Mouse (Mus musculus) lung, postnatal 0 days (tissue): ENCODE measurements at regions not wholly inside any gene's neighbourhood (a gene's known extent, or its start where the extent isn't known, plus 50 kb on each side); places are given as distances from the start of the nearest gene placed in this dataset.

Experiments
- ATAC-seq: fragments of 200-750 bp; cut with Nextera tagmentation; 2 replicates; pipeline ENCODE4 v1.8.0; 2017; ENCODE audit warnings: moderate library complexity
- DNase-seq: peaks from one replicate; pipeline ENCODE4 v3.0.0-alpha.2; 2016; ENCODE audit warnings: low spot score
- H3K27ac ChIP-seq: fragments of 300-500 bp; sonication (generic); 2 replicates; pipeline ENCODE4 v1.5.1; 2014; ENCODE audit warnings: antibody characterized with exemption, mild to moderate bottlenecking, low read length, mixed read lengths
- H3K27me3 ChIP-seq: fragments of 300-500 bp; sonication (generic); replicated peaks from 2 replicates; pipeline ENCODE4 v1.6.1; 2014; ENCODE audit warnings: low read length, mixed read lengths; ENCODE audit not compliant: insufficient read depth
- H3K36me3 ChIP-seq: fragments of 300-500 bp; sonication (generic); 2 replicates; pipeline ENCODE4 v1.6.1; 2014; ENCODE audit warnings: low read length, mixed read lengths; ENCODE audit not compliant: insufficient read depth
- H3K4me1 ChIP-seq: fragments of 300-500 bp; sonication (generic); 2 replicates; pipeline ENCODE4 v1.6.1; 2014; ENCODE audit warnings: antibody characterized with exemption, low read depth, low read length, mixed read lengths; ENCODE audit not compliant: insufficient read depth
- H3K4me2 ChIP-seq: fragments of 300-500 bp; sonication (generic); replicated peaks from 2 replicates; pipeline ENCODE4 v1.6.1; 2014; ENCODE audit warnings: low read depth, mild to moderate bottlenecking, low read length, moderate library complexity, mixed read lengths
- H3K4me3 ChIP-seq: fragments of 300-500 bp; sonication (generic); 2 replicates; pipeline ENCODE4 v1.5.1; 2014; ENCODE audit warnings: low read depth, low read length
- H3K9ac ChIP-seq: fragments of 300-500 bp; sonication (generic); replicated peaks from 2 replicates; pipeline ENCODE4 v1.6.1; 2014; ENCODE audit warnings: low read depth, mild to moderate bottlenecking
- H3K9me3 ChIP-seq: fragments of 300-500 bp; sonication (generic); 2 replicates; pipeline ENCODE4 v1.6.1; 2016; ENCODE audit warnings: low read length, mixed read lengths
- CTCF ChIP-seq: IDR thresholded peaks from 2 replicates; pipeline ENCODE4 v1.5.1; 2016; ENCODE audit warnings: antibody characterized with exemption, mild to moderate bottlenecking
- EP300 ChIP-seq: IDR thresholded peaks from 2 replicates; pipeline ENCODE4 v1.6.1; 2016; ENCODE audit warnings: antibody characterized with exemption, mild to moderate bottlenecking, control low read depth
- whole genome bisulfite sequencing: fragments of 180-500 bp; shearing (Covaris S2); extraction: QIAGEN DNeasy Blood & Tissue Kit; methylation state at CpG from one replicate; pipeline ENCODE4 v1.1.7; 2014; 5-methylcytosine and 5-hydroxymethylcytosine counted together

- TF ChIP-seq EP300 (no peak), CTCF (no peak)
- no peak overlapping the region for H3K4me3 ChIP-seq
- H3K27me3 ChIP-seq: 0 out of 2 replicates have a peak, but pooled peaks cover 3% of the 10 kb centered on the region
- H3K36me3 ChIP-seq: no peaks in the 10 kb centered on the region
- no peak for DNase-seq
- H3K27ac ChIP-seq: no peak overlapping the region
- ATAC-seq: no peak
- no peaks in the 10 kb centered on the region for H3K4me1 ChIP-seq
- no peaks in the 10 kb centered on the region for H3K9me3 ChIP-seq
- no peak overlapping the region for H3K9ac ChIP-seq
- 79% methylated on average over 4 of the region's 4 CpGs for WGBS
- H3K4me2 ChIP-seq: no peak overlapping the region
Measured at GRCm38 (mm10) chr9:61667453-61668074, 246.8 kb downstream of the Rplp1 start.

- Histone ChIP-seq H3K4me1 (no peaks in the 10 kb centered on the region), H3K9ac (no peak overlapping the region), H3K27me3 (0 out of 2 replicates have a peak, but pooled peaks cover 3% of the 10 kb centered on the region), H3K36me3 (no peaks in the 10 kb centered on the region), H3K27ac (no peak overlapping the region), H3K4me3 (no peak overlapping the region), H3K4me2 (no peak overlapping the region), H3K9me3 (no peaks in the 10 kb centered on the region)
- DNase-seq (no peak), ATAC-seq (no peak)
- no peak for TF ChIP-seq CTCF
- whole genome bisulfite sequencing: 77% methylated on average over 3 of the region's 3 CpGs
Measured at GRCm38 (mm10) chr9:61666761-61667332, 247.5 kb downstream of the Rplp1 start.

DNA sequence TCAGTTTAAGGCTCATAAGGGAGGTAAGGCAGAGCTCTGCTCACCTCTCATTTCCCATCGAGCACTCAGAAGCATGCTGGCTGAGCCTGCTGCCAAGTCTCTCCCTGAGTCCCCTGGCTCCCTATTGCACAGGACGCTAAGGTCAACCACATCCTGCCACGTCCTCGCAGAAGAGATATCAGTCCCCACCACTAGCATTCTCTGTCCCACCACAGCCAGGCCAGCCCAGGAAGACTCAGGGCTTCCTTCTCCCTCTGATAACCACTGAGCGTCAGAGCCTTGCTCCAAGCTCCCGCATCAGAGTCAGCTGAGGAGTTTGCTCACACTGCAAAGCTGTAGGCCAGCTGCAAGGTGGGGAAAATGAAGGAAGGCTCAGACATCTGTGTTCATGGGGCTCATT lies 248.2 kb downstream of the Rplp1 start:
- Histone ChIP-seq H3K27ac (no peak overlapping the region), H3K4me1 (no peaks in the 10 kb centered on the region), H3K4me3 (no peak overlapping the region), H3K9ac (no peak overlapping the region), H3K36me3 (no peaks in the 10 kb centered on the region), H3K27me3 (no peaks in the 10 kb centered on the region), H3K4me2 (no peak overlapping the region), H3K9me3 (no peaks in the 10 kb centered on the region)
- ATAC-seq (no peak), DNase-seq (no peak)
- TF ChIP-seq CTCF: no peak
- TF ChIP-seq EP300: no peak
- WGBS: 56% methylated on average over 6 of the region's 6 CpGs

DNA sequence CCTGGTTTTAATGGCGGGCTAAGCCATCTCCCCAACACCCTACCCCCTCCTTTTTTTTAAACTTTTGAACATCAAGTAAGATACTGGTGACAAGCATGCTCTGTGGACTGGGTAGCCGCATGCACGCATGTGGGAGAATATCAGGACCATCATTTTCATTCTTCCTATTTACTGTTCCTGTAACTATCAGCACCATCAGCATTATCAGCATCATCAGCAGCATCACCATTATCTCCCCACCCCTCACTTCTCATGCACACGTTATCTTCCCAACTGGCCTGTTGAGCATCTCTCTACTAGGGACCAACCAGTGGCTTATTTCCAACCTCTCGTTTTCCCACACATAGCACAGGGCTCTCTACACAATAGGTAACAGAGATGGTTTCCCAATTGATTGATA lies 249.1 kb downstream of the Rplp1 start:
- H3K4me2 ChIP-seq: no peak overlapping the region
- H3K27ac ChIP-seq: no peak overlapping the region
- no peaks in the 10 kb centered on the region for H3K27me3 ChIP-seq
- H3K36me3 ChIP-seq: no peaks in the 10 kb centered on the region
- ATAC-seq (no peak), DNase-seq (no peak)
- no peak overlapping the region for H3K4me3 ChIP-seq
- H3K4me1 ChIP-seq: no peaks in the 10 kb centered on the region
- H3K9ac ChIP-seq: no peak overlapping the region
- H3K9me3 ChIP-seq: no peaks in the 10 kb centered on the region
- no peak for TF ChIP-seq EP300
- no peak for TF ChIP-seq CTCF
- WGBS: 85% methylated on average over 5 of the region's 5 CpGs

- Histone ChIP-seq H3K27ac (no peak overlapping the region), H3K9ac (no peak overlapping the region), H3K4me2 (no peak overlapping the region), H3K4me1 (no peaks in the 10 kb centered on the region), H3K27me3 (no peaks in the 10 kb centered on the region), H3K4me3 (no peak overlapping the region), H3K36me3 (no peaks in the 10 kb centered on the region), H3K9me3 (no peaks in the 10 kb centered on the region)
- ATAC-seq: 0 out of 2 replicates have a peak, but pooled peaks have one; percentile 12
- WGBS: 77% methylated on average over 10 of the region's 10 CpGs
- no peak for DNase-seq
- no peak for TF ChIP-seq CTCF
- no peak for TF ChIP-seq EP300
Measured at GRCm38 (mm10) chr9:61664000-61664622, 250.2 kb downstream of the Rplp1 start.

DNA sequence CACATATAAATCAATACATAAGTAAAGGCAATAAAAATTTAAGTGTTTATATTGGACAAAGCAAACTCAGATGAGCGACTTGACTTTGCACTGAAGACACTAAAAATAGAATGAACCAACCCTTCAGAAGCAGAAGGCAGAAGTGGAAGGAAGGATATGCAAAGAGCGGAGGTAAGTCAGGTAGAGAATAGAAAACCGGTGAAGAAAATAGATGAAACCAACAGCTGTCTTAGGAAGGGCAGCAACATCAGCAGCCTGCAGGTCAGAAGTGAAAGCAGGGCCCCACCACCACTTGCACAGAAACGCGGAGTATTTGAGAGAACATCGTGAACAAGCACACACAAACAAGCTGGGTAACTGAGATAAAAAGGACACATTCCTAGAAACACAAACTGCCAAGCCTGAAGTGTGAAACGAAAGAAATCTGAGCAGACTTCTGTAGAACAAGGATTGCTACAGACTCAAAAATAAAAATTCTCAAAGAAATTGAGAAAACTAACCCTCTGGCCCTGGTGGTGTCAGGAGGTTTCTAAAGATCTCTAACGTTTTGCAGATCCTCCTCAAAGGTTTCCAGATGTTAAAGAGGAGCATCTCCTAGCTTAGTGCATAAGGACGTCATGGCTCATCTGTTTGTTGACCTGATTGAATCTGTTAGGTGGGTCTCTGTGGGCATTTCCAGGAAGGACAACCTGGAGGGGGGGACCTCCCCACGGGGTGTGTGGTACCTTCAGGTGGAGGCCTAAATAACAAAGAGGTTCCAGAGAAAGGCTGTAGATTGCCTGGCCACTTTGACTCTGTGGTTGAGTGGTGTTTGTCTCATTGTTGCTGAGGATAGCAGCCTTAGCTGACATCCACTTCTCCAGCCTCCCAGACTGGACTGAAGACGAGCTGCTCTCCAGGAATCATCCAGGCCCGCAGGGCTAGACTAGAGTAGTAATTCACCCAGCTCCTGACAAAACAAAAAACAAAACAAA lies 252.0 kb downstream of the Rplp1 start:
- Histone ChIP-seq H3K27me3 (no peaks in the 10 kb centered on the region), H3K4me2 (no peak overlapping the region), H3K27ac (no peak overlapping the region), H3K9me3 (no peaks in the 10 kb centered on the region), H3K9ac (no peak overlapping the region), H3K4me1 (no peaks in the 10 kb centered on the region), H3K4me3 (no peak overlapping the region), H3K36me3 (no peaks in the 10 kb centered on the region)
- 45% methylated on average over 12 of the region's 12 CpGs for WGBS
- ATAC-seq: no peak
- TF ChIP-seq EP300 (no peak), CTCF (no peak)
- DNase-seq: no peak
